Mouse (Mus musculus) kidney, postnatal 25 days (tissue): ENCODE measurements at regions not wholly inside any gene's neighbourhood (a gene's known extent, or its start where the extent isn't known, plus 50 kb on each side); places are given as distances from the start of the nearest gene placed in this dataset.
A peak's percentile ranks its signal among the peaks of the same experiment; 100 is the strongest.

ENCODE experiments used
- DNase-seq, 2 experiments: peaks; one replicate each; pipeline ENCODE4 v3.0.0; 2021; ENCODE audit warnings: mixed read lengths in 2 of 2

- DNase-seq, result no peak
These were observed 205.2 kb upstream of the Fam92a start for GRCm38 (mm10) chr4:12376797-12377570.

DNA sequence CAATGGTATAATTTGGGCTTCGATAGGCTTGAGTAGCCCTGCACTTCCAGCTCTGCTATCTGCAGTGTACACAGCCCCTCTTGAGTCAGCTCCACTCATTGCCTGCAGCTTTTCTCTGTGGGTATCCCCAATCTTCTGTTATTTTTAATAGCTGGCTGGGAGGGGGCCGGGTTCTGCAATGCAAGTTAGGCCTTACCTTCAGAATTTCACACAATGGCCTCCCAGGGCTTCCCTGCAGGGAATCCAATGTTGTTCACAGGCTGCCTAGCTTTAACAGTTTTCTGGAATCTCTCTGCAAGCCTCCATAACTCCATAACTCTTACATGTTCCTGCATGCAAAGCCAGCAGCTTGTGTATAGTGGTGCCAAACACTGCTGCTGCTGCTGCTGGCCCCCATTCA lies 197.7 kb upstream of the Fam92a start:
- DNase-seq, result no peak

DNA sequence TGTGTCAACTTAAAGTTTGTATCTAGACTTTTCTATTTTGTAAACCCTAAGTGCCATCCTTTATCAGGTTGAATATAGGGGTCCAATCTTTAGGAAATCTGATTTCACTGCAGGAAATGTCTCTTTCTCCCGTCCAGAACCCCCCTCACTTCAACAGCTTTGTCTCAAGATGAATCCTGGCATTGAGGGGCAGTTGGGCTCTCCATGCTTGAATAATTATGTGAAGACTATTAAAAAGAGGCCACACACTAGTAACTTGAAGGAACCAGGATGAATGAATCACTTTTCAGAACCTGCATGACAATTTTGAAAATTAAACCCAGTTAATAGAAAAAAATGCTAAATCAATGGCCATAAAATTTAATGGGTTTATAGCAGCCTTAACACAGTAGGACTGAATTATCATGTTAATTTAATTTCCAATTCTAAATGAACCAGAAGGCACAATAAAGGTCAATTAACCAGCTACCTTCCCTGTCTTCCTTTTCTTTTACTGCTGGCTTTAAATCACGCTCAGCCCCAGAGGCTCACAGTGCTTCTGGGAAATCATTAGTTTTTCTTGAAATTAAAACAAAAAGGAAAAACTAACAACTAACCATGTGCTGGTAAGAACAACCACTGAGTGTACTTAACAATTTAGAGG lies 185.3 kb upstream of the Fam92a start:
- DNase-seq, result no peak

GRCm38 (mm10) chr4:12353337-12353856 lies 181.6 kb upstream of the Fam92a start:
- no peak for DNase-seq

GRCm38 (mm10) chr4:12339236-12339635 lies 167.4 kb upstream of the Fam92a start:
- DNase-seq, result no peak

GRCm38 (mm10) chr4:12334832-12335587 lies 163.2 kb upstream of the Fam92a start:
- DNase-seq, result no peak

DNA sequence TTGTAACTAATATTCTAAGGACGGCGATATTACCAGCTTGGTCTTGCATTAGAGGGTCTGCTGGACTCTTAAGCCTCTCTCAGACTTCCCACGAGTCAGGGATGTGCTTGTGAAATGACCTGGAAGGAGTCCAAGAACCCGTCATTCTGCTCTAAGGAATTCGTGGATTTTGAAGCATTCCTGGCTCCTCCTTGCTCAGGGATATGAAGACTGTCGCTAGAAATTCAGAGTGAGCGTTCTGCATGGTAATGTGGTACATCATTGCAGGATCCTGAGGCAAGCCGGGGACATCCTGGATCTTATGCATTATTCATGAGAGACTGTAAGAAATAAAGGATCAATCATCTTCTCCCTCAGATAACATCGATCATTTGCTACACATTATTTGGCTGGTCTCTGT lies 162.6 kb upstream of the Fam92a start:
- no peak for DNase-seq

DNA sequence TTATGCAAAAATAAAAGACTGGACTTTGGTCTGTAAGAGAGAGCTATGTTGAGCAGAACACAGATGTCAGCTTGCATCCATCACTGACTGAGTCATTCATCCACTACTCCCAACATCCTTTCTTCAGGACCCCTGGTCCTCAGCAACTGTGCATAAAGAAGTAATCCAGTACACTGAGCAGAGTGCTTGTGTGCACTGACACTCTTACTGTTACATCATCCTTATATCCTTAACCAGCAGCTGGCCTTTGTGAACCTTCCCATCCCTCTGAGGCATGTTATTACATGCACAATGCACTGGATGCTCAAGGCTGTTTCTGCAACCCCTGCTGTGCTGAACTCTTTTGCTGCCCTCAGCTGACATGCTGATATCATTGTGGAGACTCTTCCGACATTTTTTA lies 144.2 kb upstream of the Fam92a start:
- no peak for DNase-seq

- DNase-seq, result no peak
These were observed 136.5 kb upstream of the Fam92a start for GRCm38 (mm10) chr4:12308332-12308731.

DNA sequence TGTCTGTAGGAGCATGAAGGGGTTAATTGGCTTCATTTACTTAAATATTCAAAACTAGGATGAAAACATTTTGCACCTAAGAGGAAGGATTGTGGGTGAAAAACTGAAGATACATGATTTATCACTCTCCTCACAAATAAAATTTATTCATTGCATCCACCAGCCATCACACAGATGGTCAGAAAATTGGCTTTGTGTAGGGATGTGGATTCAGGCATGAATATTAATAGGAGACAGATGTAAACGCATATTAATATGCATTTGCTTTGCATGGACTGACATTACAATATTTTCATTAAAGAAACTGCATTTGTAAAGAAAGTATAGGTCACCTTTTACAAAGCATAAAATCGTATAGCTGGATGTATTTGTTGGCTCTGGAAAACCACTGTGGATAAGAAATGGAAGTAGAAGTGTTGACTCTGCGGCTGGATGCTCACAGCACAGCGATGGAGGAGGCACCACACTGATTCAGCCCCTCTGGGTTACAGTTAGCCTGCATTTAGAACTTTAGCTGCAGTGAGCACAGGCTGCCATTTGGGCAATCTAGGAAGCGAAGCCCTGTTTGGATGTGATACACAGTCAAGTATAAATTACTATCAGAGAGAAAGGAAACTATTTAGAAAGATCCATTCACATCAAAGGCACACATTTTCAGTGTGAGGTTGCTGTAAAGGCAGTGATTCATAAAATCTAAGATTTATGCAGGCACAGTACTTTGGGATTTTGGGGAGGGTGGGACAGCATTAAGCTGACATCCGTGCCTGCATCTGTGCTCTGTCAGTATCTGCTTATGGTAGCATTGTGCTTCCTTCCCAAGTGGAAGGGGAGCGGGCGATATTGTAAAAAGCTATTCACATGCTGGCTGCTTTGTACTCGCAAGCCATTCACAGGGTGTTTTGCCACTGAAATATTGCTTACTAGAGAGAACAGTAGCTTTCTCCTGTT lies 135.1 kb upstream of the Fam92a start:
- no peak for DNase-seq

DNA sequence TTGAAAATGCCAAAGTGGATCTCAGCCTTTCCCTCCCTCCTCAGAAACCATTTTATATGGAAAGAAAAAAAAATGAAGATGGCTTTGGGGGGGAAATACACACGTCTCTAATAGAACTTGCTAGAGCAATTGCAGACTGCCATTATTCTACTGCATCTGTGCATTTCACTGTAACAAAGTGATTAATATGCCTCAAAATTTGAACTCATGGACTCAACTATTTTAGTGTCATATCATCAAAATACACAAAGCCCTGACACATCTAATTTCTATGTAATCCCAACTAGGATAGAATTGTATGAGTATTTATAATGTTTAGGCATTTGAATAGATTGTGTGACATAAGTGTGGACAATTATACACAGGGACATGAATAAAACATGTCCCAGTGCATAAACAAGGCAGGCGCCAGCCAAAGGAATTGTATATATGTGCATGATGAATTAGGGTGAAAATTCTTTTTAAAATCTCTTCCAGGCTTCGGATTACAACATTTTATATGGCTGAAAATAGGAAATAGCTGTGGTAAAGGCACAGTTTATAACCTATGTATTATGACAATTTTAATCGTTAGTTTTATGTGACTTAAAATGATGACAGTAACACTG lies 115.4 kb upstream of the Fam92a start:
- DNase-seq, result no peak

GRCm38 (mm10) chr4:12286391-12286790 lies 114.6 kb upstream of the Fam92a start:
- no peak for DNase-seq

DNA sequence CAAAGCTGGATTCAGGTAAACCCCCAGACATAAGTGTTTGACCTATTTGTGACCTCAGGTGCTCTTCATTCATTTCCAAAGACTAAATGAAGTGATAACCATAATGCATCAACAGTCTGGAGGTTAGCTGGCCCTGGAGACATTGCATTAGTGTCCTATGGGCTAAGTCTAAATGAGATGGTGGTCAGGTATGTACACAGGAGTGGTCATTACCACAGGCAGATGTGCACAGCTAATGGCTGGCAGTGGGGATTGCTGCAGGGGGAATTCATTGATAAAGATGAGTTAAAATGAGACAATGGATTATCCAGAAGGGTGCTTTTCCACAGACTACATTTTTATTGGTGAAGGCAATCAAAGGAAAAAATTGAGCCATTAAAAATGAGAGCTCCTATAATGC lies 114.2 kb upstream of the Fam92a start:
- DNase-seq, result no peak

DNA sequence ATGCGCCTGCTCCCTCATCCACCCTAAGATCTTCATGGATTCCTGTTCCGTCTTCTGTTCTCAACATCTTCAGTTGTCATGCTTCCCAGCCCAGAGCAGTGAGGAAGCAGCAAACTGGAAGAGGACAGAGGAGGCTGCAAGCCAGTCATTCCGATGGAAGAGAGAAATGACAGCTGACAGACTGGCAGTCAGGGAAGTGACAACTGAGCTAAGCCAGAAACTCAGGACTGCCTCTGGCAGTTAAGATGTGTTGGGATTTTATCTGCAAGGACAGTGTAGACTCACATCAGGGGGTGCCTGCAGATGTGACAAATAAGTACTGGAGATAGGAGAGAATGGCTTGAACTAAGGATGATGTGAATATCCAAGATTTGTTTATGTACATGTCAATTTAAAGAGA lies 106.1 kb upstream of the Fam92a start:
- no peak for DNase-seq

- DNase-seq, result no peak
These were observed 101.6 kb upstream of the Fam92a start for GRCm38 (mm10) chr4:12273369-12273768.

DNA sequence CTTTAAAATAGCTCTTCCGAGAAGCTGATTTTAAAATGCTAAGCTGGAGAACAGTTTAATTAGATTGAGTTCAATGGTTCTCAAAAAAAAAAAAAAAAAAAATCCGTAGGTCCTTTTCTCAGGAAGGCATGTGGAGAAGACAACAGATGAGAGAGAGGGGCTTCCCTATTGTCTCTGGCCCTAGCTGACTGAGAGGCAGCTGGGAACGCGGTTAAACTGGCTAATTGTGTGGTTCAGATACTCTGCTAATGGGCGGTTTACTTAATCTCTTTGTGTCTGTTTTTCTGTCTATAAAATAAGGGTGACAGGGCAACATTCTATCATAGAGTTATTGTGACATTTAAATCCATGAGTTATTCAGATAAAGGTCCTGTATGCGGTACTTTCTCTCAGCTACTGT lies 101.1 kb upstream of the Fam92a start:
- DNase-seq, result no peak

DNA sequence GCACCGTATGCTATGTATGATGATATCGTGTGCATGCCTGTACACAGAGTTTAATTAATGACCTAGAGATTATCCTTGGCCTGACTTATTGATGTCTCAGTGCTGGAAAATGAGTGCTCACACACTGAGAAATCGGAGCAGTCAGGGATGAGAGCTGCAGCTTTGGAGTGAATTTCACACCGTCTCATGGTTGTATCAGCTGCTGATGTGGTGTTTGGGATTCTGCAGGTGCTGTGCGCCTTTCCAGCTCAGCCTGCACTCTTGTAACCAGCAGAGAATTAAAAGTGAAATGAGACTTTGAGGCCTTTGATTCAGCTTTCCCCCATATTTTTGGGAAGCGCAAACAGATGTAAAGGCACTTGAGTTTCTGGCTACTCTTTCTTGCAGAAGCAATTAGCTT lies 100.6 kb upstream of the Fam92a start:
- DNase-seq, result no peak

DNA sequence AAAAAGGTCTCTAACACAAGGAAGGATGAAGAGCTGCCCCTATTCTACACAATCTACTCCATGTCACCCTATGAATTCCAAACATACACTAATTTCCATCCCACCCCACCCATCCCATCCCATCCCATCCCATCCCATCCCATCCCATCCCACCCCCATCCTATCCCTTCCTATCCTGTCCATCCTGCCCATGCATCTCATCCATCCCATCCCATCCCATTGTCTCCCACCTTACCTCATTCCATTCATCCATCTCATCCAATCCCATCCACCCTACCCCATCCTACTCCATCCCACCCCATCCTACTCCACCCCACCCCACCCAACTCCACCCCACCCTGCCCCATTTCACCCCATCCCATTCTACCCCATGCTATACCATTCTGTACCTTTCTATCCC lies 91.9 kb upstream of the Fam92a start:
- no peak for DNase-seq

DNA sequence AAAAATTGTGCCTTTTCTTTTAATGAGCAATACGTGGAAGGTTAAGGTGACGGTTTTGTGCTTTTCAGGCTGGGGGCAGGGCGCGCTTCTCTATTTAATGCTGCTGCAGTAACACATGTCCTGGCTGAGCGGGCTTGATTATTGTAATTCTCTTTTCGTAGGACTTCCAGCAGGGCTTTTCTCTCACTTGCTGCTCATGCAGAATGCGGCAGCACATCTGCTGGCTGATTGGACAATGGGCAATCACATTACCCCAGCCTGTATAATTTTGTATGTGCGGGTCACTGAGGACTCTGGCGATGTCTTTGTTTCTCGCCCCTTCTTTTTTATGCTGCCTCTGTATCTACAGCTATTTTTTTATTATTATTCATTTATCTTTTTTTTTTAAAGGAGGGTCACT lies 91.4 kb upstream of the Fam92a start:
- DNase-seq, result no peak

- no peak for DNase-seq
These were observed 76.2 kb upstream of the Fam92a start for GRCm38 (mm10) chr4:12247994-12248393.

- no peak for DNase-seq
These were observed 74.8 kb upstream of the Fam92a start for GRCm38 (mm10) chr4:12246595-12246994.

DNA sequence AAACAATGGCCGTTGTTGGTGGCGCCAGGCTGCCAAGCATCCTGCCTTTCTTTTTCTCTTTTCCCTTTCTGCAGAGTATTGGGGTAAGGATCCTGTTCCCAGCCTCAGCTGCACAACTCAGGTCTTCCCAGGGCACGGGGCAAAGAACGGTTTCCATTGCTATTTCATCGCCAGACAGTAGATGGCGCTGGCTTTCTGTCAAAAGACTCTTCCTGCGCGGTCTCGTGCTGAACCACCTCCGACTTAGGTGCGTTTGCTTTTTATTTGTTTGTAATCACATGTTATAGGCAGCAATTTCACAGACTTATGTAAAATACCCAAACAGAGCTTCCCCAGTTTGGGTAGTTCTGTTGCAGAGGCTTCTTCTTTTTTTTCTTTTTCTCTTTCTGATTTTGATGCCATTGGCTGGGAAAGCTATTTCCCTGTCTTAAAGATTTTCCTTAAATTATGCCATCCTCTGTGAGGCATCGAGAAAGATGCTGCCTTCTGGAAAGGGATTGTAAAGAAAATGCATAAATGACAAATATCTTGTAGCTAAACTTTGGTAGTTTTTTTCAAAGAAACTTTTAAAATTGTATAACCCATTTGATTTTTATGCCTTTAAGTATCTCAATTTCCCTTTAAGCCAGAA lies 69.2 kb upstream of the Fam92a start:
- DNase-seq, result peak; percentile 61 to 67
